Mouse (Mus musculus) limb, embryonic 15.5 days (tissue): ENCODE measurements at regions not wholly inside any gene's neighbourhood (a gene's known extent, or its start where the extent isn't known, plus 50 kb on each side); places are given as distances from the start of the nearest gene placed in this dataset.

Experiments
- ATAC-seq: fragments of 200-750 bp; cut with Nextera tagmentation; 2 replicates; pipeline ENCODE4 v1.8.0; 2017; ENCODE audit warnings: low read depth, moderate TSS enrichment; ENCODE audit not compliant: insufficient number of reproducible peaks, low FRiP score, low TSS enrichment
- H3K27ac ChIP-seq: fragments of 300-500 bp; sonication (generic); 2 replicates; pipeline ENCODE4 v1.5.1; 2015; ENCODE audit warnings: moderate library complexity, mild to moderate bottlenecking, inconsistent platforms
- H3K27me3 ChIP-seq: fragments of 300-500 bp; sonication (generic); 2 replicates; pipeline ENCODE4 v1.6.1; 2015; ENCODE audit warnings: inconsistent platforms
- H3K36me3 ChIP-seq: fragments of 300-500 bp; sonication (generic); 2 replicates; pipeline ENCODE4 v1.6.1; 2015; ENCODE audit warnings: inconsistent platforms
- H3K4me1 ChIP-seq: fragments of 300-500 bp; sonication (generic); 2 replicates; pipeline ENCODE4 v1.6.1; 2015; ENCODE audit warnings: inconsistent platforms
- H3K4me2 ChIP-seq: fragments of 300-500 bp; sonication (generic); 2 replicates; pipeline ENCODE4 v1.6.1; 2015; ENCODE audit warnings: mild to moderate bottlenecking, inconsistent platforms
- H3K4me3 ChIP-seq: fragments of 300-500 bp; sonication (generic); 2 replicates; pipeline ENCODE4 v1.5.1; 2015; ENCODE audit warnings: mild to moderate bottlenecking, inconsistent platforms
- H3K9ac ChIP-seq: fragments of 300-500 bp; sonication (generic); 2 replicates; pipeline ENCODE4 v1.6.1; 2015; ENCODE audit warnings: inconsistent platforms
- H3K9me3 ChIP-seq: fragments of 300-500 bp; sonication (generic); 2 replicates; pipeline ENCODE4 v1.6.1; 2016; ENCODE audit warnings: inconsistent platforms
- WGBS: fragments of 180-500 bp; shearing (Covaris S2); methylation state at CpG from one replicate; pipeline ENCODE4 v1.1.7; 2015; 5-methylcytosine and 5-hydroxymethylcytosine counted together

DNA sequence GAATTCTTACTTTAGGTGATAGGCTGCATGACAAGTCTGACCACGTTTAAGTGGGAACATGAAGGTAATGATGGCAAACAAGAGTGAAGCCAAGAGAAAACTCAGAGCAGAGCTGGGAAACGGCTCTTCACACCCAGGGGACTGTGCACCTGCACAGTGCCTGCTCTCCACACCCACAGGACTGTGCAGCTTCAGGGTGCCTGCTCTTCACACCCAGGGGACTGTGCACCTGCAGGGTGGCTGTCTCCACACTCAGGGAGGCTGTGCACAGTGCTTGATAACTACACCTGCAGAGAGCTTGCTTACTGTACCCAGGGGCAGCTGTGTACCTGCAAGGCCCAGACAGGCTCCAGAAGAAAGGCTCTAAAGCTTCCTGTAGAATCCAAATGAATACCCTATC, 133.5 kb upstream of the Irx6 start:
- no peak overlapping the region for H3K9ac ChIP-seq
- no peak overlapping the region for H3K4me2 ChIP-seq
- no peaks in the 10 kb centered on the region for H3K27me3 ChIP-seq
- no peak overlapping the region for H3K4me3 ChIP-seq
- no peak overlapping the region for H3K27ac ChIP-seq
- H3K9me3 ChIP-seq, result no peaks in the 10 kb centered on the region
- ATAC-seq, result no peak
- WGBS, result 41% methylated on average over 2 of the region's 2 CpGs
- no peaks in the 10 kb centered on the region for H3K36me3 ChIP-seq
- H3K4me1 ChIP-seq, result 0 out of 2 replicates have a peak, but pooled peaks cover 3% of the 10 kb centered on the region

DNA sequence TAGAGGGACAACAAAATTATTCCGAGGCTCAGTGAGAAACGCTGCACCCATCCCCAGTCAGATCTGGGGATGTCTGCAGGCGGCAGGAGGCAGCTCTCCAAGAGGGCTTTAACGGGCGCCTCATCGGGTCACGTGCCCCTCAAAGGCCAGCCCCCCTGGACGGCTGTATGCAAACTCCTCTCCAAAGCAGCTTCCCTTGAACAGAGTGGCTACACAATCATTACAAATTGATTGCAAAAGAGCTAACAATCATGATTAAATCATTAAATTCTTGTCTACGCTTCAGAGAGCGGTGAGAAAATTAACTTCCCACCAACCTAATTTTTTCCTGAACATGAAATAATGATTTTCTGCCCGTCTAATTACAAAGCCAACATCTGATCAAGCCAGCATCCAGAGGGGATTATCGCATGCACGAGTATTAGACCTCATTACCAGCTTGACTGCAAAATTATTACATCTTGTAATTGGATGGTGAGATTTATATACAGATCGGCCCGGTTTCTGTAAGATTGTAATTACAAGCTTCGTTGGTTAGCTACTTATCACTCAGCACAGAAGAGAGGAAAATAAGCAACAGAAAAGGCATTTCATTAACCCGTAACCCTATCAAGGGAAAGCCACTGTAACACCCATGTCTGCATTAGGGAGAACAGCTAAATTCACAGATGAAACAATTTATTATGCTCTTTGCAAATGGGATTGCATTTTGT, 128.6 kb upstream of the Irx6 start:
- no peak for ATAC-seq
- H3K4me1 ChIP-seq, result 0 out of 2 replicates have a peak, but pooled peaks cover 3% of the 10 kb centered on the region
- H3K4me2 ChIP-seq, result no peak overlapping the region
- no peak overlapping the region for H3K4me3 ChIP-seq
- no peak overlapping the region for H3K9ac ChIP-seq
- no peaks in the 10 kb centered on the region for H3K36me3 ChIP-seq
- no peak overlapping the region for H3K27ac ChIP-seq
- H3K27me3 ChIP-seq, result no peaks in the 10 kb centered on the region
- 26% methylated on average over 17 of the region's 17 CpGs for WGBS
- H3K9me3 ChIP-seq, result no peaks in the 10 kb centered on the region

DNA sequence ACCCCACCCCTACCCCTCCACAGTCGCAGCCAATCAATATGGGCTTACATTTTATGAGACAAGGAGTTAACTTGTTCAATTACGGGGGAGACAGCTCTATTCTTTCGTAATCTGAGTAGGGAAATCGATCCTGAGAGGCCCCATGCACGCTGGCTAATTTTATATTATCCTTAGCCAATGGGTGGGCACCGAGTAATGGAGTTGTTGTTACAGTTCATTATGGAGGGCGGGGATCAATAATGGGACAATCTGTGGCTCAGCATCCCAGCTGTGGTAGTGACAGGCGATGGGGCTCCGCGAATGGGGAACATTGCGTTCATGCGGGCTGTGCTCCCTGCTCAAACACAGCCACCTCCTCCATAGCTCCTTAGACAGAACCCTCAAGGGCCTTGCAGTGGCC, 118.9 kb upstream of the Irx6 start:
- Histone ChIP-seq H3K9ac (no peak overlapping the region), H3K4me3 (no peak overlapping the region), H3K4me2 (no peak overlapping the region), H3K36me3 (no peaks in the 10 kb centered on the region), H3K27ac (no peak overlapping the region), H3K4me1 (peaks cover 8% of the 10 kb centered on the region), H3K27me3 (no peaks in the 10 kb centered on the region), H3K9me3 (no peaks in the 10 kb centered on the region)
- 63% methylated on average over 12 of the region's 12 CpGs for WGBS
- ATAC-seq, result no peak

DNA sequence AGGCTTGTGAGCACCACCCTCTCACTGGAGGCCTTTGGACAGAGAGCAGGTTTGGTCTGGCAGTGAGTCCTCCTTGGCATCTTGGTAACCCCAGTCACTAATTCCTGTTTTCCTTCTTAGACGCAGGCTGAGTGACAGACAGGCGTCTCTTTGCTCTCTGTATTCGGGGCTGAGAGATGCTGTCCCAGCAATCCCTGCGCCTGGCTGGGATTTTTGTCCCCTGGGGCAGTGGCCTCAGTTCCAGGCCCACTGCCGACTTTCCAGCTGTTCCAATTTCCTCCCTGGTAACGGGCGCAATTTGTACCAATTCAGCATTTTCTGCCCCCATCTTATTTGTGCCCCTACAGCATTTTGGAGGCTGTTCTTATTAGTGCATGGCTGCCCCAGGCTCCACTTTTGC, 118.5 kb upstream of the Irx6 start:
- ATAC-seq, result no peak
- WGBS, result 24% methylated on average over 7 of the region's 7 CpGs
- Histone ChIP-seq H3K9ac (no peak overlapping the region), H3K27ac (no peak overlapping the region), H3K4me3 (no peak overlapping the region), H3K27me3 (no peaks in the 10 kb centered on the region), H3K36me3 (no peaks in the 10 kb centered on the region), H3K4me2 (no peak overlapping the region), H3K4me1 (peaks cover 8% of the 10 kb centered on the region), H3K9me3 (no peaks in the 10 kb centered on the region)

DNA sequence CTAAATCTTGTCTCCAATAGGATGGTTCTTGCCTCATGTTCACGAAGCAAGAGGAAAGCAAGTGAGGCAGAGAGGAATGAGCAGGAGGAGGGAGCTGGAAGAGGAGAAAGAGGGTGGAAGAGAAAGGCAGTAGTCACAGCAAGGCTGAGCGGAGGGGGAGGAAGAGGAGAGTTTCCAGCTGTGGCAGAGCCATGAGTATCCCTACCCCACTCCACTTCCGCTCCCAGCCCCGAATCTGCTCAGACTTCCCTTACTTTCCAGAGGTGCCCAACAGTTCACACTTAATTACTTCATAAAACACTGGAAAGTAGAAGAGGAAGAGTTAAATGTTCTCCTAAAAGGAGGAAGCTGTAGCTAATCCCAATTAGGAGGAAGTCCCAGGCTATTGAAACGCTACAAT, 111.6 kb upstream of the Irx6 start:
- Histone ChIP-seq H3K9ac (no peak overlapping the region), H3K27ac (no peak overlapping the region), H3K4me1 (no peaks in the 10 kb centered on the region), H3K4me2 (no peak overlapping the region), H3K36me3 (no peaks in the 10 kb centered on the region), H3K27me3 (no peaks in the 10 kb centered on the region), H3K4me3 (no peak overlapping the region), H3K9me3 (no peaks in the 10 kb centered on the region)
- 31% methylated on average over 5 of the region's 5 CpGs for WGBS
- ATAC-seq, result no peak

DNA sequence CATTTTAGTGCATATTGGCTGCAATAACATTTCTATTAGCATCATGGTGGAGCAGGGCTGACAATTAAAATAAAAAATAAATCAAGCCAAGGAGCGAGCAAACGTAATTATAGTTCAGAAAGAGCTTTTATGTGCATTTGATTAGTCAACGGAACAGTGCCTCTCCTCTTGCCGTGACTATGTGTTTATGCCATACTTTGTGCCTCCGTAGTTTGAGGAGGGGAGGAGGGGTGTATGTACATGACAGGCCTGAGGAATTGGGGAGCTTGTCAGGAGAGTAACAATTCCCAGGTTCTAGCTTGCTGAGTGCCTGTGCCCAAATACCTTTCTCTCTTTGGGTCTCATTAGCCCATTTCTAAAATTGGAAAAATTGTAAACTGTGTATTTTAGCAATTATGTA, 111.1 kb upstream of the Irx6 start:
- Histone ChIP-seq H3K27me3 (no peaks in the 10 kb centered on the region), H3K27ac (no peak overlapping the region), H3K4me1 (no peaks in the 10 kb centered on the region), H3K36me3 (no peaks in the 10 kb centered on the region), H3K4me2 (no peak overlapping the region), H3K4me3 (no peak overlapping the region), H3K9me3 (no peaks in the 10 kb centered on the region), H3K9ac (no peak overlapping the region)
- 22% methylated on average over 5 of the region's 5 CpGs for WGBS
- ATAC-seq, result no peak

DNA sequence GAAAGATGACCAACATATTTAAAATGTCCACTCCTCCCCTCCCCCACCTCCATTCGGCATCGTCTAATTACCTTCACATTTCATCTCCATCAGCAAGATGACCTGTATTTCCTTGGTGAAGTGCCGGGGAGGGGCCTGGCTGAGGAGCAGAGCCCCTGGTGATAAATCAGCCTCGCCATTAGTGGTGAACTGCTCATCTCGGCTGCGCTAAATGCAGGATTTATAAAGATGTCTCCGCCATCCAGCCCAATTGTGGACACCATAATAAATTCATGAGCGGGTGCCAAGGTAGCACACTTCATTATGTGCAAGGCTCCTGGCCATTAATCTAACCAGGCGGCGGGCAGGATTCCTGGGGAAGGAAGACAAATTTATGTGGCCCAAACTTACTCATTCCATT, 104.4 kb upstream of the Irx6 start:
- H3K27ac ChIP-seq, result no peak overlapping the region
- H3K36me3 ChIP-seq, result no peaks in the 10 kb centered on the region
- 0 out of 2 replicates have a peak, but pooled peaks cover 3% of the 10 kb centered on the region for H3K4me1 ChIP-seq
- no peak overlapping the region for H3K9ac ChIP-seq
- no peak overlapping the region for H3K4me3 ChIP-seq
- 37% methylated on average over 10 of the region's 10 CpGs for WGBS
- no peak for ATAC-seq
- no peak overlapping the region for H3K4me2 ChIP-seq
- no peaks in the 10 kb centered on the region for H3K9me3 ChIP-seq
- H3K27me3 ChIP-seq, result no peaks in the 10 kb centered on the region

DNA sequence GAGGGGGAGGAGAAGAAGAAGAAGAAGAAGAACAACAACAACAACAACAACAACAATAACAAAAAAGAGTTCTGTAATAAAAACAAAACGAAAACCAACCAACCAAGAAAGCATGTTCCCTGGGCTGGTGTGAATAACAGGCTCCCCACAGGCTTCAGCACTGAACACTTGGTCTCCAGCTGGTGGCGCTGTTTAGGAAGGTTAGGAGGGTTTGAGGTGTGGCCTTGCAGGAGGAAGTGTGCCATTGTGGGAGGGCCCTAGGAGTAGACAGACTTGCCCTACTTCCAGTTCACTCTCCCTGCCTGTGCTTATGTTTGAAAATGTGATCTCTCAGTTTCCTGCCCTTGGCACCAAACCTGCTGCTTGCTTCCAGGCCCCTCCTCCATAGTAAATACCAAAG, 94.6 kb upstream of the Irx6 start:
- Histone ChIP-seq H3K9me3 (no peaks in the 10 kb centered on the region), H3K36me3 (no peaks in the 10 kb centered on the region), H3K9ac (no peak overlapping the region), H3K4me2 (no peak overlapping the region), H3K27me3 (no peaks in the 10 kb centered on the region), H3K4me3 (no peak overlapping the region), H3K4me1 (no peaks in the 10 kb centered on the region), H3K27ac (no peak overlapping the region)
- 57% methylated on average over 2 of the region's 2 CpGs for WGBS
- ATAC-seq, result no peak

DNA sequence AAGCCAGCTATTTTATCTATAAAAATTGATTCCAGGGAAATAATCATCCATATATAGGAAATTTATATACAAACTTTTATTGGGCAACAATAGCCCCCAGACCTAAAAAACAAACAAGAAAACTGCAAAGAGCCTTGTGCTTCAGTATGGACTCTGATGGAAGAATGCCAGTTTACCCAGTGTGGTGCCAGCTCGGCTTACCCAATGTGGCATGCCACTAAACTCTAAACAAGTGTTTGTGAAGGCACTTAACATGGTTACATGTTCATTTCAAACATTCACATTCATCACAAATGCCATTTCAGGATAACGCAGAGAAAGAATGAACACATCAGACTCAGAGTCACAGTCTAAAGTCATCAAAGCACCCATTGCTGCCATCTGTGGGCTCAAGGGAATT, 93.0 kb upstream of the Irx6 start:
- no peak for ATAC-seq
- no peaks in the 10 kb centered on the region for H3K9me3 ChIP-seq

DNA sequence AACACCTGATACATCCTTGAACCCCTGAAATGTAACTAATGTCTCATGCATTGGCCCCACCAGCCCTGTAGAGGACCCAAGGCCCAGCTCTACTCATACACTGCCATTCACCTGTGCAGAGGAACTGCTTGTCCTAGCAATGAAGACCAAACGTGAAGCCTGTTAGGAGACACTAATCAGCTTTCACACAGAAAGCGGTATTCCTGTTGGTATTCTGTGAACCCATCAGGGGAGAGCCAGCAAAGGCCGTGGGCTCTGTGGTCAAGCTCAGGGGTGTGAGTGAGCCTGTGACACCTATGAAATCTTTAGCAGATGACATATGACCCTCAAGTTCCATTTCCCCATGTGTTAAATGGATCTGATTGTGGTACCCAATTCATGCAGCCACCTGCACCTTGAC, 73.3 kb upstream of the Irx6 start:
- WGBS, result 82% methylated on average over 3 of the region's 3 CpGs
- Histone ChIP-seq H3K9ac (no peak overlapping the region), H3K4me1 (no peaks in the 10 kb centered on the region), H3K4me2 (no peak overlapping the region), H3K9me3 (no peaks in the 10 kb centered on the region), H3K36me3 (no peaks in the 10 kb centered on the region), H3K27ac (no peak overlapping the region), H3K4me3 (no peak overlapping the region), H3K27me3 (peaks cover 6% of the 10 kb centered on the region; the same call in 1 of the 2 replicates)
- no peak for ATAC-seq

More for the DNA sequence above, 93.0 kb upstream of the Irx6 start:
- Histone ChIP-seq H3K4me2 (no peak overlapping the region), H3K27me3 (no peaks in the 10 kb centered on the region), H3K4me3 (no peak overlapping the region), H3K4me1 (no peaks in the 10 kb centered on the region), H3K36me3 (no peaks in the 10 kb centered on the region), H3K27ac (no peak overlapping the region), H3K9ac (no peak overlapping the region)
- 80% methylated on average over 2 of the region's 2 CpGs for WGBS

DNA sequence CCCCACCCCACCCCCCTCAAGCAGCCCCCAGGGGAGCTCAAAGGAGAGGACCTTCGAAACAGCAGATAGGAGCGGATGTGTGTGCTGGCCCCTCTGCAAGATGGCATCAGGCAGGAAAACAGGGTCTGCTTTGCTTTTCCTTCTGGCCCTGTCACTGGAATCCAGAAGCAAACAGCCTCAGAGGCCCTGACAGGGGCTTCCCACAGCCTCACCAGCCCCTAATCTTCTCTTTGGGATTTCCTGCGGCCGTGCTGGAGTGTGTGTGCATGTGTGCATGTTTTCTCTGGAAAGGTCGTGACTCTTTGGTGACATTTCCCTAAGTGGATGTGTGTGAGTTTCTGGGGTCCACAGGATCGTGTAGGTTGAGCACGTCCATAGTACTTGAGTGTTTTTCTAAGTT, 71.1 kb upstream of the Irx6 start:
- no peak for ATAC-seq
- 64% methylated on average over 7 of the region's 7 CpGs for WGBS
- Histone ChIP-seq H3K36me3 (no peaks in the 10 kb centered on the region), H3K9ac (no peak overlapping the region), H3K9me3 (no peaks in the 10 kb centered on the region), H3K27ac (no peak overlapping the region), H3K27me3 (peaks cover 6% of the 10 kb centered on the region; the same call in 1 of the 2 replicates), H3K4me3 (no peak overlapping the region), H3K4me2 (no peak overlapping the region), H3K4me1 (no peaks in the 10 kb centered on the region)

DNA sequence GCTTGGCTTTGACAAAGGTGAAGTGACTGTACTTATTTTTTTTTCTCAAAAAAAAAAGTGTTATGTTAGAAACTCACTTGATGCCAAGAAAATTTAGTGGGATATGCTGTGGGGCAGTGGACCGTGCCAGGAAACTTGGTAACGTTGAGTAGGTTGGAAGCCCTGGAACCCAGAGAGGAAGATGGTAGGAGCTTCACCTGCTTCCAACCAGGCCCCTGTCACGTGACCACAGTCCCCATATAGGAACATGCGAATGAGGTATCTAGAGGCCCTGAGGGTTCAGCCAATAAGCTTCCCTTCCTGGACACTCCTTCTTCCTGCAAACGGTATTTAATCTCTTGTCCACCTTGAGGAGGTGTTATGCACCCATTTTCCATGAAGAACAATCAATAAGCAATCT, 68.5 kb upstream of the Irx6 start:
- H3K4me2 ChIP-seq, result no peak overlapping the region
- no peaks in the 10 kb centered on the region for H3K9me3 ChIP-seq
- H3K4me1 ChIP-seq, result no peaks in the 10 kb centered on the region; the same call in 1 of the 2 replicates
- H3K36me3 ChIP-seq, result no peaks in the 10 kb centered on the region
- H3K27ac ChIP-seq, result no peak overlapping the region
- WGBS, result 80% methylated on average over 5 of the region's 5 CpGs
- H3K27me3 ChIP-seq, result 0 out of 2 replicates have a peak, but pooled peaks cover 3% of the 10 kb centered on the region
- H3K9ac ChIP-seq, result no peak overlapping the region
- H3K4me3 ChIP-seq, result no peak overlapping the region
- ATAC-seq, result no peak

DNA sequence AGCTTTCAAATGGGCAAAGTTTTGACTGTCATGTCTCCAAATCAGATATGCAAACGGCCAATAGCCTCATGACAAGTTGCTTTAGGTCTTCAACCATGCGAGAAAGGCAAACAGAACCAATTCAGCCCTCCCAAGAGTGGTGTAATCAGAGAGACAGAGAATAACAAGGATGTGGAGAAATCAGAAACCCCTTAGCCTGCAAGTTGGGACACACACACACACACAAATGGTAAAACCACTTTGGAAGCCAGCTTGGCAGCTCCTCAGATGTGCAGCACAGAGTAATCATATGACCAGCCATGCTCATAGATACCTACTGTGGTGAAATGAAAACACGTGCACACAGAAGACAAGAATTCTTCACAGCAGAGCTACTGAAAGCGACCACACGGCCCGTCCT, 66.5 kb upstream of the Irx6 start:
- Histone ChIP-seq H3K27ac (no peak overlapping the region), H3K9ac (no peak overlapping the region), H3K36me3 (no peaks in the 10 kb centered on the region), H3K4me2 (no peak overlapping the region), H3K9me3 (no peaks in the 10 kb centered on the region), H3K27me3 (0 out of 2 replicates have a peak, but pooled peaks cover 5% of the 10 kb centered on the region), H3K4me3 (no peak overlapping the region), H3K4me1 (no peaks in the 10 kb centered on the region; the same call in 1 of the 2 replicates)
- WGBS, result 81% methylated on average over 6 of the region's 6 CpGs
- no peak for ATAC-seq
